Mouse (Mus musculus): ENCODE results near the gene Fkbp2. TPM values are rescaled to one million over a fixed set of nuclear protein-coding genes. Genes with fewer than 3 reads are reported as not detected.
"Not testable (repeated sequence)": the region's sequence is repeated elsewhere in the genome, so short reads cannot be mapped to it uniquely, and the experiment has no call there.

Fkbp2 gene
- polyA plus RNA-seq, 1 experiment from 2014 or later = 167 TPM

DNA sequence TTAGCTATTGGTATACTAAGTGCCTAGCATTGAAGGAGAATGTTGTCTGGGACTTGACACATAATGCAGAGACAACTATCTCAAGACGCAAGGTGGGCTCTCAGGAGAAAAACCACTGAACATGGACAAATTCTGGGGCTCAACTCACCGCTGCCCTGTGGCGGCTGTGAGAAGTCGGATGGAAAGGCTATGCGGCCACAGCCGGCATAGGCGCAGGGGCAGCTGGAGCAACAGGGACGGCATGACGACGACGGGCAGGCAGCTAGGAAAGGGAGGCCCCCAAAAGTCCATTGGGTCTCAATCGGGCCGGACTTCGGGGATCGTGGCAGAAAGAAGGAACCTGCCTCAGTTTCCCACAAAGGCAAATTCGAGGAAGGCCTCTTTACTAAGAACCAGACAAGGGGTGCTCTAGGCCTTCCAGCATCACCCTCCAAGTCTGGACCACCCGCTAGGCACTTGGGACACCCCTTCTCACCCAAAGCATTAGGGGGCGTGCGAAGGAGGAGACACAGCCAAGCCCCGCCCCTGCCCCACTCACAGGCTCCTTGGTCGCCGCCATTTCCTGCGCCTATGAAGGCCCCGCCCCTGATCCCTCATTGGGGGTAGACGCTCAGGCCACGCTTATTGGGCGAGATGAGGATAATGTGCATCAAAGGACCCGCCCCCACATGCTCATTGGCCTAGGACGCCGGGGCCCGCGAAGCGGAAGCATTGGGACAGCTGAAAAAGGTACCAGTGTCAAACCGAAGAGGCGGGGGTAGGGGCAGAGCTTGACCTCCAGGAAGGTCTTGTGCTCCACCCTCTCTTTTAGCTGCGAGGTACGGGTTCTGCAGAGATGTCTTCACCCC is 11.9 kb upstream of the Fkbp2 start, which contains the start of gene Dnajc4:
Gene Dnajc4 (minus strand): TSS at position 562 of the 848 bp plus-strand sequence.
- ChIA-PET POLR2A (interaction anchor here (0.8 to 1.3 kb wide), 3 partner anchors 10 to 40 kb away, joined by 3 to 4 read pairs (median 3); no protein-coding TSS in a partner anchor), CTCF (interaction anchor here (2.9 kb wide), 1 partner anchor 13 kb away, joined by 9 read pairs; no protein-coding TSS in a partner anchor)
- ATAC-seq (peak; percentile 70), DNase-seq (ENCODE audit: low read depth, low spot score) (no peak)
- no peak for TF ChIP-seq CTCF (IDR thresholded peaks at IDR 0.05)
- in situ Hi-C loops (cut with MboI; ENCODE audit: low pct_unique_long_range_greater_than_20kb) = no loop called here
- no peaks in the 10 kb centered on the region for H3K27me3 ChIP-seq

- ATAC-seq; in situ Hi-C loops (cut with MboI; ENCODE audit: low pct_unique_long_range_greater_than_20kb); DNase-seq (ENCODE audit: low read depth, low spot score); H3K27me3 ChIP-seq: not testable (repeated sequence)
- ChIA-PET POLR2A (interaction anchor here (0.8 to 1.3 kb wide), 3 partner anchors 9 to 39 kb away, joined by 3 to 4 read pairs (median 3); no protein-coding TSS in a partner anchor), CTCF (interaction anchor here (0.8 to 2.9 kb wide), 2 partner anchors 10 to 12 kb away, joined by 3 to 9 read pairs; no protein-coding TSS in a partner anchor)
Measured at GRCm38 (mm10) chr19:6991166-6991565, 10.9 kb upstream of the Fkbp2 start.

DNA sequence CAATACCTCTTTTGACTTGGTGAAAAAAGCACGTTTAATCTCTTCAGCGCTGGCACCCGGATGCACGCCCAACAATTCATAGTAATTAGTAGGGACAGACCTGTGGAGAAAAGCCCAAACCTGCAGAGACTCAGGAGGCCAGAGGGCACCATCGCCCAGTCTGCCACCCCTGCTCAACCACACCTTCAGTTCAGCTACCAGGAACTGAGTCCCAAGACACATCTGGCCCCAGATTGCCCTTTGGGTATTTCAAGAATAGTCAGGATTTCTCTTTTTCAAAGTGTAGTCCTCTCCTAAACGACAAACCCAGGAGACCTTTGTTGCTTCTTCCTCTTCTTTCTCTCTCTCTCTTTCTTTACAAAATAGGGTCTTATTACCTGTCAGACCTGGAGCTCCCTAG is 10.4 kb upstream of the Fkbp2 start:
- ChIA-PET CTCF (interaction anchor here (0.8 to 2.9 kb wide), 2 partner anchors 10 to 12 kb away, joined by 3 to 9 read pairs; no protein-coding TSS in a partner anchor), POLR2A (no interaction called here)
- in situ Hi-C loops (cut with MboI; ENCODE audit: low pct_unique_long_range_greater_than_20kb) = no loop called here
- no peak for TF ChIP-seq CTCF (IDR thresholded peaks at IDR 0.05)
- no peak for DNase-seq (ENCODE audit: low read depth, low spot score)
- ATAC-seq = no peak
- H3K27me3 ChIP-seq = no peaks in the 10 kb centered on the region

- DNase-seq (ENCODE audit: low read depth, low spot score) (no peak), ATAC-seq (no peak)
- H3K27me3 ChIP-seq = no peaks in the 10 kb centered on the region
- no peak for TF ChIP-seq CTCF (IDR thresholded peaks at IDR 0.05)
- CTCF ChIA-PET = interaction anchor here (0.8 kb wide), 1 partner anchor 10 kb away, joined by 3 read pairs; no protein-coding TSS in a partner anchor
- POLR2A ChIA-PET = interaction anchor here (2.9 kb wide), 1 partner anchor 14 kb away, joined by 13 read pairs; the partner anchor contains the start of genes Plcb3 and Ppp1r14b
- in situ Hi-C loops (cut with MboI; ENCODE audit: low pct_unique_long_range_greater_than_20kb) = no loop called here
Measured at GRCm38 (mm10) chr19:6989251-6989650, 8.9 kb upstream of the Fkbp2 start.

- no peak for TF ChIP-seq CTCF (IDR thresholded peaks at IDR 0.05)
- ChIA-PET CTCF (interaction anchor here (0.9 to 1.0 kb wide), 2 partner anchors 8 to 18 kb away, joined by 3 to 4 read pairs; no protein-coding TSS in a partner anchor), POLR2A (interaction anchor here (1.9 to 2.9 kb wide), 2 partner anchors 8 to 13 kb away, joined by 12 to 13 read pairs; partner anchors contain the start of genes Nudt22, Plcb3, Ppp1r14b and Trpt1)
- ATAC-seq = peak; percentile 5
- in situ Hi-C loops (cut with MboI; ENCODE audit: low pct_unique_long_range_greater_than_20kb) = no loop called here
- no peak for DNase-seq (ENCODE audit: low read depth, low spot score)
- H3K27me3 ChIP-seq = no peaks in the 10 kb centered on the region
Measured at GRCm38 (mm10) chr19:6987904-6988285, 7.6 kb upstream of the Fkbp2 start.

DNA sequence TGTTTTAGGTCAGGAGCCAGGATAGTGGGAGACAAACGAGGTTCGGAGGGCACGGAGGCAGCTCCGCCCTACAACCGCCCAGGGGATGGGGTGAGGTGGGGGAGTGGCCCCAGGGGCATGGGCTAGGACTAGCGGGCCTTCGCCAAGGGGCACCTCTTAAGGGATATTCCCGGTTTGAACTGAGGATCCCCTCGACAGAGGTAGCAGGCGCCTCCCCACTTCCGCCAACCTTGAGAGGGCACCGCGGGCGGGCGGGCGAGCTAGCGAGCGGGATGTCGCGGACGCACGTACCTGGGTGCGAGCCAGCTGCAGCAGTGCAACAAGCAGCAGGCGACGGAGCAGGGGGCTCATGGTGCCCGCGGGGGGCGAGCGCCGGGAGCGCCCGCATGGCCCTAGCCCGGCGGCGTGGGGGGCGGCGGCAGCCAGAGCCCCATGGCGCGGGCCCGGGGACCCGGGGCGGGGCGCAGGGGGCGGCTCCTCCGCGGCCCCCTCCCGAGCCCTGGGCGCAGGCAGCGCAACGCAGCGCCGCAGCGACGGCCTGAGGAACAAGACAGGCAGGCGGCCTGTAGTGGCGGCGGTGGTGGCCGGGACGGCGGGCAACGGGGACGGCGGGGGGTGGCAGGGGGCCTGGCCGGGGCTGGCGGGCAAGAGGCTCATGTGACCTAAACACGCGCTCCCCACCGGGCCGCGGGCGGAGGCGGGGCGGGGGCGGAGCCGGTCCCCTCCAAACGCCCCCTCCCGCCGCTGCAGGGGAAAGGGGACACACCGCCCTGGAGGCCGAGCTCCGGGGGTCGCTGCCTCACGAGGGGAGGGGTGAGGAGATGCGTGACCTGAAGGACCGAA is 7.0 kb upstream of the Fkbp2 start, which contains the start of gene Vegfb:
Gene Vegfb (minus strand): TSS at position 591 of the 843 bp plus-strand sequence.
- peak; percentile 42 for ATAC-seq
- CTCF ChIA-PET = interaction anchor here (0.9 to 1.0 kb wide), 2 partner anchors 7 to 17 kb away, joined by 3 to 4 read pairs; no protein-coding TSS in a partner anchor
- POLR2A ChIA-PET = interaction anchor here (1.0 to 2.9 kb wide), 4 partner anchors 8 to 36 kb away, joined by 3 to 13 read pairs (median 9); partner anchors contain the start of genes Nudt22, Plcb3, Ppp1r14b and Trpt1
- in situ Hi-C loops (cut with MboI; ENCODE audit: low pct_unique_long_range_greater_than_20kb) = no loop called here
- no peak for TF ChIP-seq CTCF (IDR thresholded peaks at IDR 0.05)
- no peak for DNase-seq (ENCODE audit: low read depth, low spot score)
- no peaks in the 10 kb centered on the region for H3K27me3 ChIP-seq

DNA sequence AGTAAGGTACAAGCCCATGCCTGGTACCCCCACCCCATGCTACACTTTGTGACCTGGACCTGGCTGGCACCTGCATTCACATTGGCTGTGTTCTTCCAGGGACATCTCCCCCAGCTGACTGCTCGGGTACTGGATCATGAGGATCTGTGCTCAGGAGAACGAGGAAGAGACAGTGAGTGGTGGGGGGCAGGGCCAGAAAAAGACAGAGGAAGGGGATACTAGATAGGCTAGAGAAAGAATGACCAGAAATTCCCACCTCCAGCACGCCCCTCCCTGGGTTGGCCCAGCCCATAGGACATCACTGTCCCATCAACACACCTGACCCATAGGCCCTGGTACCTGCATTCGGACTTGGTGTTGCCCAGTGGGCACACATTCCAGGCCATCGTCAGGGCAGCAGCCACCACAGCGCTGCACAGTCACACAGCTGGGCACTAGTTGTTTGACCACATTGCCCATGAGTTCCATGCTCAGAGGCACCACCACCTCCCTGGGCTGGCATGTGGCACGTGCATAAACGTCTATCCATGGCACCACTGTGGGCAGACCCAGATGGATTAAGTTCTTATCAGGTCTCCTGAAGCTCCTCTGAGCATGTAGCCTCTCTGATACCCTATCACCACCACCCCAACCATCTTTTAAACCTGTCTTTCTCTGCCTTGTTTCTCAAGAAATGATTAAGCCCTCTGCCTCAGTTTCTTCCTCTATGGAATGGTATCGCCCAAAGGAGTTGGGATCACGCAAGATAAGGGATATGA is 5.8 kb upstream of the Fkbp2 start:
- in situ Hi-C loops (cut with MboI; ENCODE audit: low pct_unique_long_range_greater_than_20kb) = no loop called here
- TF ChIP-seq CTCF (IDR thresholded peaks at IDR 0.05) = no peak
- H3K27me3 ChIP-seq = no peaks in the 10 kb centered on the region
- no peak for DNase-seq (ENCODE audit: low read depth, low spot score)
- ATAC-seq = no peak
- ChIA-PET CTCF (no interaction called here), POLR2A (interaction anchor here (0.6 to 1.9 kb wide), 5 partner anchors 9 to 35 kb away, joined by 3 to 12 read pairs (median 3); partner anchors contain the start of genes Nudt22 and Trpt1)

DNA sequence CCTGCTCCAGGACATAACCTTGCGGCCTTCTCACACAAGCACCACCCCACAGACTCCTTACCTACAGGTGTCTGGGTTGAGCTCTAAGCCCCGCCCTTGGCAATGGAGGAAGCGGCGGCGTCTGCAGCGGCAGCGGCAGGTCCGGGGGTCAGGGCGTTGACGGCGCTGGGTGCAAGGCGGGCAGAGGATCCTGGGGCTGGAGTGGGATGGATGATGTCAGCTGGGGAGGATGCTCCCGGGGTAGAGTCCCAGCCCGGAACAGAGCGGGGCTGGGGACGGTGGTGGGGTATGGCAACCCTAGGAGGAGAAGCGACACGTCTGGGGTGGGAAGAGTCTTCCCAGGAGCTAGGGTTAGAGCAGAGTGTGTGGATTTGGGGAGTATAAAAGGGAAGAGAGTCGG is 5.0 kb upstream of the Fkbp2 start:
- TF ChIP-seq CTCF (IDR thresholded peaks at IDR 0.05) = no peak
- in situ Hi-C loops (cut with MboI; ENCODE audit: low pct_unique_long_range_greater_than_20kb) = no loop called here
- ATAC-seq (no peak), DNase-seq (ENCODE audit: low read depth, low spot score) (no peak)
- POLR2A ChIA-PET = interaction anchor here (0.6 to 1.4 kb wide), 4 partner anchors 10 to 55 kb away, joined by 3 to 5 read pairs (median 3); partner anchors contain the start of genes Bad, Nudt22 and Trpt1
- H3K27me3 ChIP-seq = no peaks in the 10 kb centered on the region
- CTCF ChIA-PET = no interaction called here

- ChIA-PET POLR2A (no interaction called here), CTCF (no interaction called here)
- no peak for DNase-seq (ENCODE audit: low read depth, low spot score)
- no peak for TF ChIP-seq CTCF (IDR thresholded peaks at IDR 0.05)
- in situ Hi-C loops (cut with MboI; ENCODE audit: low pct_unique_long_range_greater_than_20kb) = no loop called here
- no peak for ATAC-seq
- H3K27me3 ChIP-seq = no peaks in the 10 kb centered on the region
Measured at GRCm38 (mm10) chr19:6983621-6984020, 3.3 kb upstream of the Fkbp2 start.

Measured in Patski (cell line).